Mouse (Mus musculus) adrenal gland, adult 8-10 months (tissue): Measurements from ENCODE around the gene Ivd. TPM values are rescaled to one million over a fixed set of nuclear protein-coding genes. Genes with fewer than 3 reads are reported as not detected.

Source experiments
- DNase-seq: peaks from one replicate; pipeline ENCODE4 v3.0.0; 2022
- total RNA-seq, 4 experiments: library from RNA; stranded (reverse); gene quantifications; 2 replicates each; pipeline ENCODE4 v1.2.4; 2022

The Ivd gene
- total RNA-seq, 4 experiments from 2014 or later, result 250 to 438 (median 309) TPM

DNA sequence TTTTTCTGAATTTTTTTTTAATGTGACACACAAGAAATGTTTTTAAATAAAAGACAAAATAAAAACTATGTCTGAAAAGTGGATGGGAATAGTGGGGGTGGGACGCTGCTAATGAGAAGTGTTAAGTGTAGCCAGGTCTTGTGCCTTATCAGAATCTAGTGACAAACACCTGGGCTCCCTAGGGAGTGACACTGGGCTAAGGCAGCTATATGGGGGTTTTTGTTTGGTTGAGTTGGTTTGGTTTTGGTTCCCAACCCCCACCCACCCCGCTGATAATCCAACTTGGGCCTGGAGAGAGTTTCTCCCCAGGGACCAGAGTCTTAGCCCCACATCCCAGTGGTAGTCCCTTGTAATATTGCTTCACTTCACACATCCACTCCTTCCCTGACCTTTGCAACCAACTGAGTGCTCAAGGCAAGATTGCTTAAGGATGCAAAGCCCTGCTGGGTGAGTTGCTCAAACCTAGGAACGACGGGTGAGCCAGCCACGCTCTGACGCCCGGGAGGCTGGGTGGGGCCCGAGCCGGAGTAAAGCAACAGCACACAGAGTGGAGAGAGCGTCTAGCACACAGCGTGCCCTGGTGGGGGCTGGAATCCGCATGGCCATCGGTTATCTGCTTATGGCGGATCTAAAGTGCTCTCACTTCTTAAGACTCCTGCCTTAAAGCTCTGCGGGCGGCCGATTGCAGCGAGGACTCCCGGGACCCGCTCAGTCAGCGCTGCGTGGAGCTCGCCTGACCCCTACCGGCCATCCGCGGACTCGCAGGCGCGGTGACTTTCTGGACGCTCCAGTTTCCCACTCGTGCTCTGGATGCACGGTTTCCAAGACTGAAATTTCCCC lies 21.3 kb downstream of the Ivd start:
- DNase-seq, result peak; percentile 80

GRCm38 (mm10) chr2:118887440-118887839 lies 25.7 kb downstream of the Ivd start:
- DNase-seq, result no peak

DNA sequence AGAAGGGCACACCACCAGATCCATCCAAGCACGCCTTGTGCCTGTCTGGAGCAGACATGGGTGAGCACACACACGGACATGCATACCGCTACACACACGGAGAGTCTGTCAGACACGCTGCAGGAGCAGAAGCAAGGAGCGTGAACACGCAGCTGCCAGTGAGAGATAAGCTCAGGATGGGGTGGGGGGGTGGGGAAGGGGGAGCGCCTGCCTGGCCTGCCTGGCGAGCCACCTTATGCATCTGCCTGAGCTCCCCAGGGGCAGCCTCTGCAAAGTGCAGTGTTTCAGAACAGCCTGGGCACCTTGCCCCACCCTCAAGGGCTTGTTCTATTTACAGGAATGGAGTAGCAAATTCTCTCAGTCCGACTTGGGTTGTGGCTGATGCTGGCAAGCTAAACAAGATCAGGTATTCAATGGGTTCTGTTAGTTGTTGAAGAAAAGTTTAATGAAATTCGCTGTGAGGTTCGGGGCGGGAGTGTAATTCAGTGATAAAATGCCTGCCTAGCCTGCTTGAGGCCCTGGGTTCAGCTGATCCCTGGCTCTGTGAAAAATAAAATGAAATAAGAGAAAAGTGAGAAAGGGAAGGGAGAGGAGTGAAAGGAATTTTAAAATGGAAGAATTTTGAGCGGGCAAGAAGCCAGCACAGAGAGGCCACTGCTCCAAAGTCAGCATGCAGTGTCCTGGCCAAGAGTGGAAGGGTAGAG lies 26.2 kb downstream of the Ivd start:
- DNase-seq, result no peak

GRCm38 (mm10) chr2:118891173-118891572 lies 29.4 kb downstream of the Ivd start:
- DNase-seq, result no peak

GRCm38 (mm10) chr2:118895990-118896913 lies 34.5 kb downstream of the Ivd start:
- DNase-seq, result peak; percentile 69

GRCm38 (mm10) chr2:118896914-118897291 lies 35.1 kb downstream of the Ivd start:
- DNase-seq, result no peak

DNA sequence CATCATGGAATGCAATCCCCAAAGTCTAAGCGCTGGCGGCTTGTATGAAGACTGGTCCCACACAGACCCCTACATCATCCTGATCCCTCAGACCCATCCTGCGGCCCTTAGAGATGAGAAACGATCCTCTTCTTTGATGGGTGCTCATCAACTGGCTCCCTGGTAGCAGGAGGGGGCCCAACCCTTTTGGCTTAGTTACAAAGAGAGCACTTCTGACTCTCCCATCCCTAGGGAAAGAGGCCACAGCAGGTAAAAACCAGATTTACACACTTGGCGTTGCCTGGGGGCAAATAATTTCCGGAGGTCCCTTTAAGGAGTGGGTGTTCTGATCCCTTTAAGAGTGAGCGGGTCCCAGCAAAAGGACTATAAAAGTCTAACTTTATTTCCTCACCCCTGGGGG lies 35.6 kb downstream of the Ivd start:
- DNase-seq, result no peak

DNA sequence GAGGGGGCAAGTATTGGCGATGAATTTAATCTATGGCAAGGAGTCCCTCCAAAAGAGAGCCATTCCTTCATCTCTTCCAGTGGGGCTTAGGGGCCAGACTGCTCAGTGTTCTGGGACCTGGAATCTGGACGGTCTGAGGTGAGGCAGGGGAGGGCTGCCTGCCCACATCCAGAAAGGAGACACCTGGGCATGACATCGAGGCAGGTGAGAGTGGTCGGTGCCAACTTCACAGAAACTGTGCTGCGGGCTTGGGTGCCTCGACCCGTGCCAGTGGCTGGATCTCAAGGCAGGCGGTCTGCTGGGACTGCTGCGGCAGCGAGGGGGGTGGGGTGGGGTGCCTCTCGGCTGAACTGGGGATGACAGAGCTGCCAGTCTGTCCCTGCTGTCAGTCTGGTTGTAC lies 36.1 kb downstream of the Ivd start:
- DNase-seq, result no peak

DNA sequence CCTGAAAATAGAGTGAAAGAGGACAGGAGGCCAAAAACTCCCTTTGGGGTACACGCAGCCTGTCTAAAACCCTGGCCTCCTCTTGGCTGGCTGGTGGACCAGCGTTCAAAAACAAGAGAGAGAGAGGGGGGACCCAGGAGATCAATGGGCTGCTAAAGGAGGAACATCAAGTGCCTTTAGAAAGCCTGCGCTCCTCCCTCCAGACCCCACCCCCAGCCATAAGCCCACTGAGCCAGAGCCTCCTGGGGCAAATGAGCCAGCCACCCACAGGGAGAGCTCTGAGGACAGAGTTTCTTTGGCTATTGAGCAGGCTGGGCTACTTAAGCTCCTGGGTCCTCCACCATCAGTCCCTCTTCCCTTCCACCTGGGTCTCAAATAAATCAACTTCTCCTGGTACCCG lies 37.0 kb downstream of the Ivd start:
- no peak for DNase-seq

- no peak for DNase-seq
Observed at GRCm38 (mm10) chr2:118899306-118899705, 37.6 kb downstream of the Ivd start.

DNA sequence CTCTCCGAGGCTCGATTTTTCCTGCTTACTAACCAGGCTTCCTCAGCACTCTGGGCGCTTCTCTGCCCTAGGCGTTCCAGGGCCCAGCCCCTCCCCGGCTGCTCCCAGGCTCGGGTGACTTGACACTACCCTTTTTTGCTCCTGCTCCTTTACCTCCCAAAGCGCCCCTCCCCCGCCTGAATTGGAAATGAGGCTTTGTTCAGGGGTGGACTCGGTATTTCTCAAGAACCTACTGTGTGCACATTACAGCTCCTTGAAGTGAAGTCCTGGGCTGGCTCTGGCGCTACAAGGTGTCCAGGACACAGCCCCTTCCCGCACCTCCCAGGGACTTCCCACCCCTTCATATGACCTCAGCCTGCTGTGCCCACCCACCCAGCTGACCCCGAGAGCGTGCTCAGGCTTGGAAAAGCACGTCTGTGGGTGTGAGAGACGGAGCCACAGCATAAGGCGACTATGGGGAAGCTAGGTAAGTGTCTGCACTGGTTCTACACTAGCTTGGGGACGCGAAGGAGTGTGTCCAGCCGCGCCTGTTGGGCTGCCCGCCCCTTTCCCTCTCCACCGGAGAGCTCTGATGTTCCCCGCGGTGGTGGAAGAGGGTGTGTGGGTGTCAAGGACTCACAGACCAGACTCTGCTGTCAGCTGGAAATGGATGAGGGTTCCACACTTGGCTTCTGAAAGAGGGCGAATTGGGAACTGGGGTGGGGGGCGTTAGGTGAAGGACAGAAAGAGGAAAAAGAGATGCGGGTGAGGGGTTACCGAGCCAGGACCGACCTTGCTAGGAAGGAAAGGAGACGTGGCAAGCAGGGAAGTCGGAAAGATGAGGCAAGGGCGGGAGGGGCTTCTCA lies 38.4 kb downstream of the Ivd start, which contains the start of gene Bahd1:
Bahd1 (plus strand) TSS at position 397 of the 845 bp plus-strand sequence.
- DNase-seq, result peak; percentile 61

DNA sequence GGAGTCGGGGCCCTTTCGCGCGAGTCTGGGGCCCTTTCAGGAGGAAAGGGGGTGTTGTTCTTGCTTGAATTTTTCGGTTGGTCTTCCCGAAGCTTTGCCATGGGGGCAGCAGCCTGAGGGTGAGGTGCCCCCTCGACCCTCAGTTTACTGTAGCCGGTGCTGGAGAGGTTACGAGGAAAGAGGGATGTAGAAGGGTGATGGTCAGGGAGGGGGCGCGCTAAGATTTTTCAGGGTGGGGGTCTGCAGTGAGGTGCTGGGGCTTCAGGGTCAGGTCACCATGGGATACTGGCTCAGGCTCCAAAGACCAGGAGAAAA lies 39.0 kb downstream of the Ivd start:
- DNase-seq, result no peak

DNA sequence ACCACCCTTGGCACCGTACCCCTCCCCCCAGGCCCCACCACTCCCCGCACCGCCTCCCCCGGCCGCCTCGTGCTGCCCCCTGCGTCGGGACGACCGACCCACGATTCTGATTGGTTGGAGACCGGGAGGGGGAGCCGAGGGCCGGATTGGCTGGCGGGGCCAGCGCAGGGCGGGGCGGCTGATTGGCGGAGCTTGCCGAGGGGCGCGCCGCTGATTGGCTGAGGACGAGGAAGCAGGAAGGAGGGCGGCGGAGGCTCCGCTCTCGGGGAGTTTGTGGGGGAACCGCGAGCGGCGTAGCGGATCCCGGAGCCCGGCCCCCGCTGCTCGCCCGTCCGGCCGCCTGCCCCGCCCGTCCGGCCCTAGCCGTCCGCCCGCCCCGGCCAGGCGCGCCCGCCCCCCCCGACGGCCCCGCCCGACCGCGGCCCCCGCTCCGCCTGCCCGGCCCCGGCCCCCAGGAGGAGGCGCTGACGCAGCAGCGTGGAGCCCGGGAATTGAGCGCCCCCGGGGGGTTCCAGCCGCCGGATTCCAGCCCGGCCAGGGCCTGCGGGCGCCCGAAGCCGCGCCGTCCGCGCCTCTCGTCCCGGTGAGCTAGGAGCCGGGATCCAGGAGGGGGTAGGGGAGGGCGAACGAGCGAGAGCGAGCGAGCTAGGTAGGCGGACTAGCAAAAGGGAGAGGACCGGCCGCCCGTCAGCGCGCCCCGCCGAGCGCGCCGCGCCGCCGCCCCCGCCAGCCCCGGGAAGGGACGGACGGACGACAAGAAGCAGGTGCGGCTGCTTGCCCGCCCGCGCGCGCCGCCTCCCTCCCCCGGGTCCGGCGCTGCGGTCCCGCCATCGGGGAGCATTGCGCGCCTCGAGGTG lies 39.6 kb downstream of the Ivd start:
- peak; percentile 98 for DNase-seq

DNA sequence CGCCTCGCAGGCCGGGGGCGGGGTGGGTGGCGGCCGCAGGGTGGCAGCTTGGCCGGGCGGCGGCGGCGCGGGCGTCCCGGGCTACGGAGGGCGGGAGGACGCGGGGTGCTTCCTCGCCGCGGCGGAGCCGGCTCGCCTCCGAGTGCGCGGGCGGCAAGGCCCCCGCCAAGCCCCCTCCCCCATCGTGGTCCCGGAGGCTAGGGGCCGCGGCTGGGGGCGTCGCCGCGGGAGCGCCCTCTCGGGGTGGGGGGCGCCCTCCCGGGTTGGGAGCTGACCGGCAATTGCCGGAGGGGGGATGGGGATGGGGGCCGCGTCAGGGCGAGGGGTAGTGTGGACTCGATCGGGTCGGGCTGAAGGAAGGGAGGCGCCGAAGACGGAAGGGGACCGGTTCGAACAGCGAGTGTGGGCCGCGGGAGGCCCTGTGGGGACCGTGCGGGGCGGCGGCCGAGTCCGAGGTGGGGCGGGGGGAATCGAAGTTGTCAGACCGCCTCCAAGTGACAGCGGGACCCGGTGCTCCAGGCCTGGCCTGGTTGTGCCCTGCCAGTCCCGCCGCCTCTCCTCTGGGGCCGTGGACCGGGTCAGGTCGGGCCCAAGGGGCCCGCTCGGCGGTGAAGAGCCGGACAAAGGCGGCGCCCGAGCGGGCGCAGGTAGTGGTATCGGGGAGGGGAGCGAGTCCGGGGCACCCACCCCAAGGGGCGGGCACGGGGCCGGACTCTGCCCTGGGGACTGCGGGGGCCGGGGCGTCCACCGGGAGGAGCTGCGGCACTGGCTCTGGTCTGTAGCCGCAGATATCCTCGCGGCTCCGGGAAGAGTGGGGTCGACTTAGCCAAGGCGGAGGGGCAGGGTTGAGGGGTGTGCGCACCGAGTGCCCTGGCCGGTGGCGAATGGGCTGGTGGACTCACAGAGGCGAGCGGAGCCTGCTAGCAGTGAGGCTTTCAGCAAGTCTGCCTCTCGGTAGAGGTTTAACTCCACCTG lies 40.6 kb downstream of the Ivd start:
- DNase-seq, result peak; percentile 66

- no peak for DNase-seq
Observed at GRCm38 (mm10) chr2:118903333-118903741, 41.6 kb downstream of the Ivd start.

DNA sequence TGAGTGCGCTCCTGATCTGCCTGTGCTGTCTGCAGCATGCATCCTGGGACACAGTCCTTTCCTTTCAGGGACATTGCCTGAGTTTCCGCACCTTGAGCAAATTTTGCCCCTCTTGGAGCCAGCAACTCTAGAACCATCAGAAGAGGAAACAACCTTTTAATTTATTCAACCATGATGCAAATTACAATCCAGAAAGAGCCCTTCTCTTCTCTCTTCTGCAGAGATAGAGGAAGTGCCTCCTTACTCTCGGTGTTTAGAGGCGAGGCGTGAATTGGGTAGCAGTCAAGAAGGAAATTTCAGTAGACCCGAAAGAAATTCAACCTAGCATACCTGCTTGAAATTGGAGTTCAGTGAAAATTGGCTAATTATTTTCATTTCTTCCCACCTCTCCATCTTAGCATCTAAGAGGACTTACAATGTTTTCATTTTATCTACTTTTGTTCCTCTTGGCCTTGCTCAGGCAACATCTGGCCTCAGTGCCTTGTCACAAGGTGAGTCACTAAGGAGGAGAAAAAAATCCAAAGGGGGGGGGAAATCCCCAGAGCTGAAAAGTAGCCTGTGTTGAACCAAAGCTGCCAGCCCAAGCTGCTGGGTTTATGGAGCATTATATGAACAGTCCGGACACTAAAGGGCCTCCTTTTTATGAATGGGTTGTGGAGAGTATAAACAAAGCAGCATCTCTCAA lies 43.8 kb downstream of the Ivd start:
- no peak for DNase-seq

DNA sequence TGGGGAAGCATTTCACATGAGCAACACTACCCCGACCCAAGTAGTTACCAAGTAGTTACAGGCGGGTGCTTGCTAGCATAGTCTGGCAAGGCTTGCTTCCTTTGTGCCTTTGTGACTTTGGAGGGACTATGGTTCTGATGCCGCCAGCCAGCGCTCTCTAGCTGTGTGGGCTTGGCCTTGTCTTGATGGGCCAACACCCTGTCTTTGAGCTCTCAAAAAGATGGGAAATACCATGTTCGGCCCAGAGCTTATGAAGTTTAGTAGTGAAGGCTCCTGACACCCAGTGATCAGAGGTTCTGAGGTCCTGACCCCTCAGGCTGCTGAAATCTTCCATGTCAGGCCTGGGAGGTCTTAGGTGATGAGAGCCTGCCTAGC lies 44.4 kb downstream of the Ivd start:
- no peak for DNase-seq

DNA sequence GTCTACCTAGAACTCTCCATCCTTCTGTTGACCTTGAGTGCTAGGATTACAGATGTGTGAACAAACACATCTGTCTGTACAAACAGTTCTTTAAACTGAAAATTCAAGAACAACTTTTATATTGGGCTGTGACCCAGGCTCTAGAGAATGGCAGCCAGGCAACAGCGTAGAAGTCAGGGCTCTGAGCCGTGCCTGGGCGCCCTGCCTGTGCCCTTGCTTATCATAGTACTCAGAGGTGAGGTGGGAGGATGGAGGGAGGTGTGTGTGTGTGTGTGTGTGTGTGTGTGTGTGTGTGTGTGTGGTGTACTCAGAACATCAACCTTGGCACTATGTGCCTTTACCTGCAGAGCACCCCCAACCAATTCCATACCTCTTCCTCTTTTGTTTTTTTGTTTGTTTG lies 46.0 kb downstream of the Ivd start:
- no peak for DNase-seq

- no peak for DNase-seq
Observed at GRCm38 (mm10) chr2:118909151-118909550, 47.4 kb downstream of the Ivd start.
